Mouse (Mus musculus) fibroblast of lung, adult 2 months (primary cell): ENCODE measurements around the gene Gja5.
A peak's percentile ranks its signal among the peaks of the same experiment; 100 is the strongest.

Source experiments
- DNase-seq: peaks from one replicate; pipeline ENCODE4 v3.0.0-alpha.2; 2011; ENCODE audit warnings: low read depth

Gene Gja5

GRCm38 (mm10) chr3:96936241-96936640 is 31.7 kb downstream of the Gja5 start:
- peak; percentile 51 for DNase-seq

- no peak for DNase-seq
These were observed 33.1 kb downstream of the Gja5 start for GRCm38 (mm10) chr3:96937606-96938005.

- peak; percentile 41 for DNase-seq
These were observed 34.2 kb downstream of the Gja5 start for GRCm38 (mm10) chr3:96938738-96939137.

GRCm38 (mm10) chr3:96942706-96943105 is 38.2 kb downstream of the Gja5 start:
- no peak for DNase-seq

GRCm38 (mm10) chr3:96953489-96954233 is 49.2 kb downstream of the Gja5 start:
- DNase-seq: no peak

- DNase-seq: no peak
These were observed 56.1 kb downstream of the Gja5 start for GRCm38 (mm10) chr3:96960597-96960996.

GRCm38 (mm10) chr3:96963088-96964034 is 58.9 kb downstream of the Gja5 start:
- DNase-seq: no peak

GRCm38 (mm10) chr3:96970986-96971385 is 66.5 kb downstream of the Gja5 start:
- no peak for DNase-seq

- DNase-seq: no peak
These were observed 70.0 kb downstream of the Gja5 start for GRCm38 (mm10) chr3:96974467-96974866.

- no peak for DNase-seq
These were observed 71.1 kb downstream of the Gja5 start for GRCm38 (mm10) chr3:96975628-96976027.

GRCm38 (mm10) chr3:96977507-96977906 is 73.0 kb downstream of the Gja5 start:
- DNase-seq: no peak

GRCm38 (mm10) chr3:96978469-96978868 is 74.0 kb downstream of the Gja5 start:
- no peak for DNase-seq

- no peak for DNase-seq
These were observed 74.5 kb downstream of the Gja5 start for GRCm38 (mm10) chr3:96979020-96979419.

- no peak for DNase-seq
These were observed 77.3 kb downstream of the Gja5 start for GRCm38 (mm10) chr3:96981833-96982232.

GRCm38 (mm10) chr3:96982666-96983065 is 78.2 kb downstream of the Gja5 start:
- no peak for DNase-seq

GRCm38 (mm10) chr3:96992526-96992925 is 88.0 kb downstream of the Gja5 start:
- no peak for DNase-seq

- DNase-seq: no peak
These were observed 93.3 kb downstream of the Gja5 start for GRCm38 (mm10) chr3:96997770-96998169.

- DNase-seq: no peak
These were observed 98.6 kb downstream of the Gja5 start for GRCm38 (mm10) chr3:97003111-97003510.

GRCm38 (mm10) chr3:97004509-97004908 is 100.0 kb downstream of the Gja5 start:
- DNase-seq: no peak

- no peak for DNase-seq
These were observed 102.5 kb downstream of the Gja5 start for GRCm38 (mm10) chr3:97007010-97007448.

GRCm38 (mm10) chr3:97025226-97025625 is 120.7 kb downstream of the Gja5 start:
- peak; percentile 92 for DNase-seq

GRCm38 (mm10) chr3:97032053-97032496 is 127.6 kb downstream of the Gja5 start:
- no peak for DNase-seq

- no peak for DNase-seq
These were observed 131.1 kb downstream of the Gja5 start for GRCm38 (mm10) chr3:97035558-97035957.
